Mouse (Mus musculus) testis, adult 2 months (tissue): ENCODE measurements around the gene Gm3194.
"Not testable (repeated sequence)": the region's sequence is repeated elsewhere in the genome, so short reads cannot be mapped to it uniquely, and the experiment has no call there.

Experiments
- CTCF ChIP-seq: fragments of 200-500 bp; IDR thresholded peaks from 2 replicates; pipeline ENCODE4 v1.5.1; 2012; ENCODE audit warnings: low read depth, mild to moderate bottlenecking, inconsistent platforms, low read length, moderate library complexity; ENCODE audit not compliant: control insufficient read depth, insufficient read depth, insufficient replicate concordance
- POLR2A ChIP-seq: fragments of 200-500 bp; IDR thresholded peaks from 2 replicates; pipeline ENCODE4 v1.6.1; 2012; ENCODE audit warnings: low read depth, mild to moderate bottlenecking, inconsistent platforms, low read length, moderate library complexity; ENCODE audit not compliant: control insufficient read depth

DNA sequence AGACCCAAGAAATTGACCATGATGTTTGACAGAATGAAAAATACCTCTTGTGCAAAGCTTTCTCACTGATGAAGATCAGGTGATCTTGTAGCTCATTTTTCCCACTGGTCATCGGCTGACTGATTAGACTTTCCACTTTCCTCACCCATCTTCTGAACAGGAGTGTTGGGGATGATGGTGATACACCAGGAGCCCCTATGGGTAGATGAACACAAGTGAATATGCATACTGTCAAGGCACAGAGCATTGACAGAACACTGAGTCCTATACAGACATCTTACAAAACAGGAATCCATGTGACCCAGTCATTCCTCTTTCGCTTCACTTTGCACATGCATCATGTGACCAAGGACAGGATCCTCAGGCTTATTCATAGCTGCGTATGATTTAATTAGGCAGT, at the start of gene Gm3194:
- not testable (repeated sequence) for TF ChIP-seq CTCF, POLR2A
